Mouse (Mus musculus) CH12.LX (cell line): ENCODE measurements at regions not wholly inside any gene's neighbourhood (a gene's known extent, or its start where the extent isn't known, plus 50 kb on each side); places are given as distances from the start of the nearest gene placed in this dataset.
A peak's percentile ranks its signal among the peaks of the same experiment; 100 is the strongest.

Source experiments
- DNase-seq: peaks from one replicate; pipeline ENCODE4 v3.0.0-alpha.2; 2013; ENCODE audit errors: extremely low read depth
- H3K27ac ChIP-seq: 2 replicates; pipeline ENCODE4 v1.5.1; 2012; ENCODE audit warnings: low read depth, mild to moderate bottlenecking, control low read depth, moderate library complexity; ENCODE audit not compliant: insufficient read depth
- H3K27me3 ChIP-seq: replicated peaks from 2 replicates; pipeline ENCODE3; 2012; ENCODE audit warnings: inconsistent platforms
- H3K36me3 ChIP-seq, 2 experiments: replicated peaks in 1 of 2; 2 replicates each; pipeline versions ENCODE3 to v1.6.1; 2012; ENCODE audit warnings: inconsistent platforms in 1 of 2, low read length in 1 of 2, mild to moderate bottlenecking in 1 of 2, mixed read lengths in 1 of 2, moderate library complexity in 1 of 2; ENCODE audit not compliant: control insufficient read depth in 1 of 2, insufficient read depth in 1 of 2
- H3K4me1 ChIP-seq, 2 experiments: 2 replicates each; pipeline ENCODE4 v1.6.1; 2012; ENCODE audit warnings: inconsistent platforms in 1 of 2, moderate library complexity in 1 of 2; ENCODE audit not compliant: insufficient read depth in 2 of 2, control insufficient read depth in 1 of 2
- H3K4me2 ChIP-seq: 2 replicates; pipeline ENCODE4 v1.6.1; 2012; ENCODE audit warnings: low read depth, mild to moderate bottlenecking, control low read depth; ENCODE audit not compliant: poor library complexity, insufficient read depth, severe bottlenecking
- H3K4me3 ChIP-seq, 3 experiments: fragments of 150-350 bp in 1 of 3; sonication (generic) in 1 of 3; replicated peaks in 1 of 3; 2 replicates each; pipeline versions ENCODE3 to v1.5.1; 2011 to 2012; ENCODE audit warnings: low read depth in 2 of 3, low read length in 2 of 3, mild to moderate bottlenecking in 2 of 3, moderate library complexity in 2 of 3, control low read depth in 1 of 3, improper control_type of control experiment in 1 of 3, inconsistent platforms in 1 of 3, mixed read lengths in 1 of 3; ENCODE audit not compliant: poor library complexity in 1 of 3
- H3K79me2 ChIP-seq: replicated peaks from 2 replicates; pipeline ENCODE4 v1.6.1; 2012; ENCODE audit warnings: mild to moderate bottlenecking, moderate library complexity; ENCODE audit not compliant: control insufficient read depth, poor library complexity, insufficient read depth, severe bottlenecking; ENCODE audit errors: extremely low read depth
- H3K9ac ChIP-seq: 2 replicates; pipeline ENCODE4 v1.6.1; 2012; ENCODE audit warnings: low read depth, mild to moderate bottlenecking, control low read depth, moderate library complexity; ENCODE audit not compliant: insufficient read depth
- H3K9me3 ChIP-seq: replicated peaks from 2 replicates; pipeline ENCODE3; 2012; ENCODE audit warnings: low read length, inconsistent platforms, mixed read lengths
- BHLHE40 ChIP-seq: IDR thresholded peaks from 2 replicates; pipeline ENCODE4 v1.6.1; 2011; ENCODE audit warnings: mild to moderate bottlenecking, low read depth, low read length, improper control_type of control experiment
- CHD1 ChIP-seq: IDR thresholded peaks from 2 replicates; pipeline ENCODE4 v1.6.1; 2012; ENCODE audit warnings: low read depth, low read length, improper control_type of control experiment, inconsistent platforms
- EP300 ChIP-seq: IDR thresholded peaks from 2 replicates; pipeline ENCODE4 v1.6.1; 2011; ENCODE audit warnings: low read length, improper control_type of control experiment
- ETS1 ChIP-seq: conservative IDR thresholded peaks from 2 replicates; pipeline ENCODE4 v1.6.1; 2012; ENCODE audit warnings: low read depth, mild to moderate bottlenecking, inconsistent platforms, low read length, improper control_type of control experiment, moderate library complexity
- HCFC1 ChIP-seq: IDR thresholded peaks from 2 replicates; pipeline ENCODE4 v1.6.1; 2012; ENCODE audit warnings: low read depth, mild to moderate bottlenecking, inconsistent platforms, low read length, improper control_type of control experiment
- IRF4 ChIP-seq: IDR thresholded peaks from 2 replicates; pipeline ENCODE4 v1.6.1; 2014; ENCODE audit warnings: low read depth, mild to moderate bottlenecking, inconsistent platforms, low read length, improper control_type of control experiment
- JUND ChIP-seq: conservative IDR thresholded peaks from 2 replicates; pipeline ENCODE4 v1.6.1; 2011; ENCODE audit warnings: low read depth, low read length, improper control_type of control experiment
- KAT2A ChIP-seq: IDR thresholded peaks from 2 replicates; pipeline ENCODE4 v1.6.1; 2012; ENCODE audit warnings: low read length, improper control_type of control experiment, inconsistent platforms; ENCODE audit not compliant: insufficient replicate concordance
- MAX ChIP-seq: IDR thresholded peaks from 2 replicates; pipeline ENCODE4 v1.6.1; 2011; ENCODE audit warnings: low read length, improper control_type of control experiment
- MEF2A ChIP-seq: IDR thresholded peaks from 2 replicates; pipeline ENCODE4 v1.6.1; 2014; ENCODE audit warnings: low read depth, mild to moderate bottlenecking, inconsistent platforms, low read length, improper control_type of control experiment, borderline replicate concordance
- MXI1 ChIP-seq: IDR thresholded peaks from 2 replicates; pipeline ENCODE4 v1.6.1; 2011; ENCODE audit warnings: mild to moderate bottlenecking, low read depth, low read length, improper control_type of control experiment
- MYC ChIP-seq: IDR thresholded peaks from 2 replicates; pipeline ENCODE4 v1.6.1; 2011; ENCODE audit warnings: low read depth, mild to moderate bottlenecking, improper control_type of control experiment, low read length
- NELFE ChIP-seq: IDR thresholded peaks from 2 replicates; pipeline ENCODE4 v1.6.1; 2011; ENCODE audit warnings: low read depth, low read length, improper control_type of control experiment
- NRF1 ChIP-seq: IDR thresholded peaks from 2 replicates; pipeline ENCODE4 v1.6.1; 2014; ENCODE audit warnings: low read depth, mild to moderate bottlenecking, inconsistent platforms, low read length, improper control_type of control experiment, moderate library complexity
- PAX5 ChIP-seq: IDR thresholded peaks from 2 replicates; pipeline ENCODE4 v1.6.1; 2012; ENCODE audit warnings: low read length, inconsistent platforms, mixed read lengths
- POLR2A ChIP-seq: IDR thresholded peaks from 2 replicates; pipeline ENCODE4 v1.6.1; 2011; ENCODE audit warnings: low read depth, mild to moderate bottlenecking, improper control_type of control experiment, low read length
- TBP ChIP-seq: conservative IDR thresholded peaks from 2 replicates; pipeline ENCODE4 v1.6.1; 2011; ENCODE audit warnings: low read depth, low read length, improper control_type of control experiment
- TCF12 ChIP-seq: IDR thresholded peaks from 2 replicates; pipeline ENCODE4 v1.6.1; 2014; ENCODE audit warnings: low read depth, mild to moderate bottlenecking, inconsistent platforms, low read length, improper control_type of control experiment
- USF1 ChIP-seq: IDR thresholded peaks from 2 replicates; pipeline ENCODE4 v1.6.1; 2014; ENCODE audit warnings: low read depth, mild to moderate bottlenecking, inconsistent platforms, low read length, improper control_type of control experiment
- USF2 ChIP-seq: conservative IDR thresholded peaks from 2 replicates; pipeline ENCODE4 v1.6.1; 2011; ENCODE audit warnings: low read depth, low read length, improper control_type of control experiment
- ZKSCAN1 ChIP-seq: IDR thresholded peaks from 2 replicates; pipeline ENCODE4 v1.6.1; 2012; ENCODE audit warnings: low read depth, inconsistent platforms, low read length, improper control_type of control experiment, borderline replicate concordance
- ZMIZ1 ChIP-seq: IDR thresholded peaks from 2 replicates; pipeline ENCODE4 v1.6.1; 2012; ENCODE audit warnings: low read depth, mild to moderate bottlenecking, inconsistent platforms, low read length, improper control_type of control experiment
- ZNF384 ChIP-seq: IDR thresholded peaks from 2 replicates; pipeline ENCODE4 v1.6.1; 2012; ENCODE audit warnings: low read depth, low read length, improper control_type of control experiment, inconsistent platforms
- dilution Hi-C: fragments of 300-500 bp; cut with MboI; formaldehyde crosslinking; loops from 2 replicates; pipeline ENCODE4 v1.14.3; 2020; ENCODE audit warnings: low sequenced_read_pairs; ENCODE audit not compliant: extremely low pct_unique_long_range_greater_than_20kb, extremely low pct_ligation_motif_present
- in situ Hi-C: fragments of 300-500 bp; cut with MboI; formaldehyde crosslinking; loops from 3 replicates; pipeline ENCODE4 v1.14.3; 2019; ENCODE audit warnings: low sequenced_read_pairs, low pct_ligation_motif_present, low pct_unique_long_range_greater_than_20kb, mixed read lengths

- in situ Hi-C loops (no loop called here), dilution Hi-C loops (no loop called here)
- Histone ChIP-seq H3K27ac (no peak overlapping the region), H3K9ac (no peak overlapping the region), H3K9me3 (peaks cover 7% of the 10 kb centered on the region), H3K79me2 (no peaks in the 10 kb centered on the region), H3K36me3 (no peaks in the 10 kb centered on the region), H3K27me3 (no peaks in the 10 kb centered on the region), H3K4me1 (no peaks in the 10 kb centered on the region; a peak in 1 of 4 replicates), H3K4me2 (no peak overlapping the region), H3K4me3 (no peak overlapping the region)
- TF ChIP-seq USF1 (no peak), EP300 (no peak), PAX5 (no peak), MAX (no peak)
- peak; percentile 3 for DNase-seq
Measured at GRCm38 (mm10) chr2:133635434-133635833, 83.5 kb downstream of the Bmp2 start.

- in situ Hi-C loops, result no loop called here
- dilution Hi-C loops, result no loop called here
- no peak for DNase-seq
Measured at GRCm38 (mm10) chr2:133649874-133650481, 98.0 kb downstream of the Bmp2 start.

GRCm38 (mm10) chr2:133666331-133667054 lies 114.5 kb downstream of the Bmp2 start:
- no peak for DNase-seq
- no peaks in the 10 kb centered on the region for H3K27me3 ChIP-seq
- H3K27ac ChIP-seq, result no peak overlapping the region
- dilution Hi-C loops, result no loop called here
- TF ChIP-seq IRF4 (no peak), TBP (no peak), NELFE (no peak), BHLHE40 (no peak), HCFC1 (no peak), KAT2A (no peak), POLR2A (no peak), ZNF384 (no peak), ETS1 (no peak), NRF1 (no peak)
- TF ChIP-seq, all 38 proteins: peak for 0
- H3K79me2 ChIP-seq, result no peaks in the 10 kb centered on the region
- in situ Hi-C loops, result no loop called here
- H3K9ac ChIP-seq, result no peak overlapping the region
- no peak overlapping the region for H3K4me3 ChIP-seq
- H3K4me1 ChIP-seq, result no peaks in the 10 kb centered on the region
- H3K4me2 ChIP-seq, result no peak overlapping the region
- H3K9me3 ChIP-seq, result peaks cover 19% of the 10 kb centered on the region
- H3K36me3 ChIP-seq, result no peaks in the 10 kb centered on the region

More at GRCm38 (mm10) chr2:133649874-133650481, 98.0 kb downstream of the Bmp2 start:
- Histone ChIP-seq H3K9ac (no peak overlapping the region), H3K27ac (no peak overlapping the region), H3K9me3 (peaks cover 12% of the 10 kb centered on the region), H3K4me3 (no peak overlapping the region), H3K79me2 (no peaks in the 10 kb centered on the region), H3K4me2 (no peak overlapping the region), H3K4me1 (no peaks in the 10 kb centered on the region), H3K27me3 (no peaks in the 10 kb centered on the region), H3K36me3 (no peaks in the 10 kb centered on the region)
- TF ChIP-seq JUND (no peak), MEF2A (no peak), BHLHE40 (no peak), MXI1 (no peak), USF2 (no peak), MYC (no peak), ZKSCAN1 (no peak), POLR2A (no peak), HCFC1 (no peak), IRF4 (no peak), ZMIZ1 (no peak), CHD1 (no peak), KAT2A (no peak), USF1 (no peak), EP300 (no peak), ETS1 (no peak), TCF12 (no peak)
